Mouse (Mus musculus) embryo, embryonic 11 days (tissue): ENCODE data around the gene Spata21.

Experiments
- DNase-seq: peaks from one replicate; pipeline ENCODE4 v3.0.0-alpha.2; 2015

The Spata21 gene

DNA sequence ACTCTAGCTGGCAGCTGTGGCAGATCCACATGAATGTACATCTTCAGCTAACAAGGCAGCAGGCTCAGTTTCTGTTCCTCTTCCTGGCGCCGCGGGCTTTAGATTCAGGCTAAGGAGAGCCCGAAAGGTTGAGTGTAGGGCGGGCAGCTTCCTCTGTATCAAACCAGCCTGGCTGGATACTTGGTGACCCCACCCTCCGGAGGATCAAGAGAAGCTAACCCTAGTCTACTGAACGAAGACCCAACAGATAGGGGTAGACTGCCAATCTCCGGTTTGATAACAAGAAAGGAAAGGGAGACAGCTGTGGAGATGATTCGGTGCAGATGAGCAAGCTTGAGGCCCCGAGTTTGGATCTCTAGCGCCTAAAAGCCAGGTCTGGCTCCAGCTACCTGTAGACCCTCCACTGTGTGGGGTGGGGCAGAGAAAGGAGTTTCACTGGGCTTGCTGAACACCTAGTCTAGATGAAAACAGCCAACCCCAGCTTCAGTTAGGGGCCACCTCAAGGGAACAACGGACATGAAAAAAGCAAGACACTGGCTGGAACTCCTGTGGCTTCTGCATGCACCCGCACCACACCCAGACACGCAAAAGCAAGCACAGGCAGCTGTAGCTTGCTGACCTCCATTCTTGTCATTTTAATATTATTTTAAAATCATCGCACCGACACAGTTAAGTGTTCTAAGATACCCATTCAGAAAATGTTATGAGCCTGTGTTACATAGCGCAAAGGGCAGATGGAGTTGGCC is 11.2 kb upstream of the Spata21 start:
- no peak for DNase-seq

DNA sequence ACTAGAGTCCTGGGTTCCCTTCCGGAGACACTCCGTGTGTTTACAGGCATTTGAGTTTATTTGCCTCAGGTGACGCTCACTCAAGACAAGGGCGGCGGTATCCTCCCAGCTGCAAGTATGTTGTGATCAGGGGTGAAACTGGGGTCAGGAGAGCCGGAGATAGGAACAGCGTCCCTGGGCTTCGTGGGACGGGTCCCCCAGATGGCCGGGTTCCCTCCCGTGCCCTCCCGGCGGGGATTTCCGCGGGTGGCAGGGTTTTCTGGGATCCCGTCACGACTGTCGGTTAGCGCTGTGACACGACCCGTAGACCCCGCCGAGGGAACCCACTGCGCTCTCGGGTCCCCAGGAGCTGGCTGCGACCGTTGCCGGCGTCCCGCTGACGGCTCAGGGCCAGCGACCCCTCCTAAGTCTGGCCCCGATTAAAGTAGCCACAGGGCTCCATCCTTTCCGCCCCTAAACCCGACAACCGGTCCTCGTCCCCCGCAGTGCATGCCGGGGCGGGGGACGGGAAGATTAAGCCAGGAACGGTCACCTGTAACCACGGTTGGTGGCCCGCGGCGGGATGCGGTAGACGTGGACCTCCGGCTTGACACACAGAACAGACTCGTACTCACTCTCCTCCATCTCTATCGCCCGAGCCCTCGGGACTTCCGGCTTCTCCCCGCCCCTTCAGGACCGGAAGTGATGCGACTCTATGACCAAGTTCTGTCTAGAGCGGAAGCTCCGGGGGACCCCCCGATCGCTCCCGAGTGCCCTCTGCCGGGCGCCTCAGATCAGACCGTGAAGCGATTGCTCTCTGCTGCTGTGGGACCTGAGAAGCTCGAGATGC is 10.2 kb upstream of the Spata21 start, which contains the start of gene Necap2:
TSS of gene Necap2 (minus strand) at position 677 of the 829 bp plus-strand sequence.
- peak; percentile 96 for DNase-seq

DNA sequence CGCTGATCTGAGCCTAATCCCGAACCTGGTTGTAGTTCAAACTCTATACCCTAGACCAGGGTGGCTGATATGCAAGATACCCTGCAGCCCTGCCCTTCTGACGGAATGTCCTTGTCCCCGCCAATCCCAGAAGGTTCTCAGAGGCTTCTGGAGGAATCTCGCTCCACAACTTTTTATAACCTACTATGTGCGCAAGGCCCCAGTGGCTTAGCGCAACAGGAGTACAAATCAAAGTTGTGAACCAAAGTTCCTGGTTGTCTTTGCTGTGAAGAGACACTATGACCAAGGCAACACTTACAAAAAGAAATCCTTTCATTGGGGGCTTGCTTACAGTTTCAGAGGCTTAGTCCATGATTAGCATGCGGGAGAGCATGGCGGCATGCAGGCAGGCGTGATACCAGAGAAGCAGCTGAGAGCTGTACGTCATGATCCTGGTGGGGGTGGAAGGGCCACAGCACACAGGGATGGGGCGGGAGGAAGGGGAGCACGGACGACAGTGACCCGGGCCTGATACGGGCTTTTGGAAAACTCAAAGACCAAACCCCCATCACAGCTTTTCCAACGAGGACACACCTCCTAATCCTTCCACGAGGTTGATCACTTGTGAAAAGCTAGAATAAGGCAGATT is 9.5 kb upstream of the Spata21 start:
- DNase-seq = no peak

DNA sequence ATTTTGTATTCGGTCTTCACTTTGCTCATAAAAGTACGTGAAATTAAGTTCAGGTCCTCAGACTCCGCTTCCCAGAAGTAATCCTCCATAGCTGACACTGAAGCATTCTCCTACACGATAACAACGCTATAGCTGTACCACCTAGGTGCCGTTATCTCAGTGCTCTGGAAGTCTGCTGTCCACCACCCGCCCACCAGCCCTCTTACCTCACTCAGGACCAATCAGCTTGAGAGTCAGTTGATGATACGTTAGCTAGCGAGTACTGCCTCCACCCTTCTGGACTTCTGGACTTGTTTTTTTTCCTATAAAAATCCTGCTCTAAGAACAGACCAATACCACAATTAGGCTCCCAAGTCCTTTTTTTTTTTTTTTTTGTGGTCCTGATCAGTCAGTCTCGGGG is 1.3 kb upstream of the Spata21 start:
- DNase-seq = no peak

DNA sequence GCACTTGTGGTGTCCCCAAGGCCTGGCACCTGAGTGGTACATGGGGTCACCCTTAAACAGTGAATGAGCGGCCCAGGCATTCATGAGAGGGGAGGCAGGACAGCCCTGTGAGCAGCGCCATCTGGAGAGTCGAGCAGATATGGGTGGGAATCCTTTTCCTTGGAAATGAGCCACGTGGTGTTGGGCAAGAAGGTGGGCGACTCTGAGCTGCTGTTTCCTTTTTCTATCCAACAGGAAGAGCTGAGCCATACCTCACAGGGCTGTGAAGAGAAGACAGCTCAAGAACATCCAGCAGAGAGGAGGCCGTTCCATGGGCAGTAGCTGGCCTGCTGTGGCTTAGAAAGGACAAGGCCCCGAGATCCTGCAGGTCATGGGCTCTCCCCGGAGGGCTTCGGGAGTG is 581 bp downstream of the Spata21 start:
- DNase-seq = no peak

DNA sequence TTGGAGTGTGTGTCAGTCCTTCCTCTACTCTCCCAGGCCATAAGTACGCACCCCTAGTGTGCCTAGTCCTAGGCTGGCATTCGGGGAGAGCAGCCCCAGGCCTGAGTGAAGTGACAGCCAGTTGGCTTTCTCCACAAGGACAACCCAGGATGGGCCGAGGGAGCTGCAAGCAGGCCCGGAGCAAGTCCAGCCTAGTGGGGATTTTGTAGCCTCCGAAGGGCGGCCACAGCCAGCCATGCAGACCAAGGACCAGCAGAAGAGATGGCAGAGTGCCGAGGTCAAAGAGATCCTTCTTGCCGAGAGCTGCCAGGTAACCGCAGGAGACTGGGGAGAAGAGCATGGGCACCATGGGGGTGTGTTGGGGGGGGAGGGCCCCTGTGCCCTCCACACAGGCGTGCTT is 6.9 kb downstream of the Spata21 start:
- no peak for DNase-seq

DNA sequence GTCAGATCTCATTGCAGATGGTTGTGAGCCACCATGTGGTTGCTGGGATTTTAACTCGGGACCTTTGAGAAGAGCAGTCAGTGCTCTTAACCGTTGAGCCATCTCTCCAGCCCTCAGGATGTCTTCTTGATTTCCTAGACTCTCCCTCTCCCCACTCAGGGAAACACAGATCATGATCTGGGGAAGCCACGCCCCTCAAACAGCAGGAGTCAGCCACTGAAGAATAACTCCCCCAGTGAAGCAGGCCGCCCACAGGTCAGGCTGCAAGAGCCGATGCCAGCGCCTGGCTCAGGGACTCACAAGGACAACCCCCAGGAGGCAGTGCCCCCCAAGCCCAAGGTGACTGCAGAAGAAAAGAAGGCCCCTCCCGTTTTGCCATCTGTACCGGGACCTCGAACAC is 8.6 kb downstream of the Spata21 start:
- DNase-seq = peak; percentile 41

DNA sequence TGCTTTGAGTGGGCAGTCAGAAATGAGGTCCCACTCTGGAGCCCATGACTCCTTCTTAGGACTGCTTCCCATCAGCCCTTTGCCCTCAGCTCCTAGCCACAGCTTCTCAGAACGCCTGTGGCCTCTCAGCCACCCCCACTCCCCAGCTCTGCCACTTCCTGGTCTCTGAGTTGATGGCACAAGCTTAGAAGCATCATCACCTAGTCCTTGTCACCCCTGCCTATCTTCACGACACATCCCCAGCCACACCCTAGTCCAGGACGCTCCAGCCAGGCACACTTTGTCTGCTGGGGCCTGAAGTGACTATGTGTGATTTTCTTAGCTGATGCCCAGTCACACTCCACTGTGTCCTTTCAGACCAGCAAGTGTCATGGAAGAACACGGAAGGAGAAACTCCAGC is 10.8 kb downstream of the Spata21 start:
- DNase-seq = no peak

DNA sequence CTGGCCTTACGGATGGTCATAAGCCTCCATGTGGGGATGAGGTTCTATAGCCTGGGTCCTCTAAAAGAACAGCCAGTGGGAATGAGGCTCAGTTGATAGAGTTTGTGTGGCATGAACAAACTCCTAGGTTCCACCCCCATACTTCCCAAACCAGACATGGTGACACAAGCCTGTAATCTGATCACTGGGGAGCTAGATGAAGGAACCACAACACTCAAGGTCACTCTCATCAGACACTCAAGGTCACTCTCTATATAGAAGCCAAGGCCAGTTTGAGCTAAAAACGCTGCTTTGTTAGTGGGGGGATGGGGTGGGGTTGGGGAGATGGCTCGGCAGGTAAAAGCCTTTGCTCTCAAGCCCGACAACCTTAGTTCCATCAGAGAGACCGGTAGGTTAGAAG is 11.8 kb downstream of the Spata21 start:
- no peak for DNase-seq

DNA sequence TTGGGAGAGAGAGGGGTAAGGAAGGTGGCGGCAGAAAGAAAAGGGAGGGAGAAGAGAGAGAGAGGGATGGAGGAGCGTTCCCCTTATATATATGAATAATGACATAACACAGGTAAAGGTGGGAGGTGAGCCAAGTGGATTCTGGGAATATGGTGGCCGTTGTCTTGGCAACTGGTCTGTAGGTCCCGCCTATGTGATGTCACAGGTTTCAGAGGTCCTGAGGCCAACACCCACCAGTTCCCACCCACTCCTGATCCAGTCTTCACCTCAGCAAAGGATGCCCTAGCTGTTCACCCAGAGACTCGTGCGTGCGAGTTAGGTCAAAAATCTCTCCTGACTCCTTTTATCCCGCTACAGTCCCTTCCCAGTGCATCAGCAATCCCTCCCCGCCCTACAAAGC is 13.2 kb downstream of the Spata21 start:
- no peak for DNase-seq

DNA sequence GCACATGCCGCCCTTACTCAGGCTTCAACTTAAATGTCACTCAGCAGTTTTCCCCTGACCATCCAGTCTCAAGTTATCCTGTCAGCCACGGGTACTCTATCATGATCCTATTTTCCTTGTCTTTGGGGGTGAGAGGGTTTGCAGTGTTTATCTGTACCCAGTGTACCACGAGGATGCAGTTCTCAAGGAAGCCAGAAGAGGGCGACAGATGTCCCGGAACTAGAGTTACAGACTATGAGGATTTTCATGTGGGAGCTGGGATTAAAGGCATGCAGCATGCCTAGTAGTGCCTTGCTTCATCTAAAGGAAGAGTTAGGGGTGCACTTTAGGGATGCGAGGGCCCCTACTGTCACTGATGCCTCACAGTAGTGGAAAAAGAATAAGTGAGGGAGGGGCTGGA is 13.7 kb downstream of the Spata21 start:
- peak; percentile 25 for DNase-seq

DNA sequence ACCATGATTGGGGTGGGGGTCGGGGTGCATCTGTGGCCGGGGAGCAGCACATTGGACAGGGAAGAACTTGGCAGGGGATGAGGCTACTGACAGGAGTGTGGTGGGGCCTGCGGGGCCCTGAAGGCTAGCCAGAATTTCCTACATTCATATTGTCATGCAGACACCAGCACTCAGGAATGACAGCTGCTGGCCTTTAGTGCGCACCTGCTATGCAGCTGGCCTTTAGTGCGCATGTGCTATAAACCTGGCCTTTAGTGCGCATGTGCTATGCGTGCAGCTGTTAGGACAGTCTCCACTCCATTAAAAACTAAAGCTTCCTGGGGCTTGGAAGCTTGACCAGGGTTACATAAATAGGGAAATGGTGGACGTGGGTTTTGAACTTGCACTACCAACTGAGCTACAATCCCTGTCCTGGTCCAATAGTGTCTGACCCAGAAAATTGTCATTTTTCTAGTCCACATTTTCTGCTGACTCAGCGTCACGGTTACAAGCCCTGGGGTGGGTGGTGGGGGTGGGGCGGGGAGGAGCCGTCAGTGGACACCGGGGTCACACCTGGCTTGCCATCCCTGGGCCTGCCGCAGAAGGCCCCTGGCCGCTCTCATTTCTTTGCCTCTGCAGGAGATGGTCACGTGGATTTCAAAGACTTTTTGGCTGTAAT is 18.5 kb downstream of the Spata21 start:
- DNase-seq = no peak

DNA sequence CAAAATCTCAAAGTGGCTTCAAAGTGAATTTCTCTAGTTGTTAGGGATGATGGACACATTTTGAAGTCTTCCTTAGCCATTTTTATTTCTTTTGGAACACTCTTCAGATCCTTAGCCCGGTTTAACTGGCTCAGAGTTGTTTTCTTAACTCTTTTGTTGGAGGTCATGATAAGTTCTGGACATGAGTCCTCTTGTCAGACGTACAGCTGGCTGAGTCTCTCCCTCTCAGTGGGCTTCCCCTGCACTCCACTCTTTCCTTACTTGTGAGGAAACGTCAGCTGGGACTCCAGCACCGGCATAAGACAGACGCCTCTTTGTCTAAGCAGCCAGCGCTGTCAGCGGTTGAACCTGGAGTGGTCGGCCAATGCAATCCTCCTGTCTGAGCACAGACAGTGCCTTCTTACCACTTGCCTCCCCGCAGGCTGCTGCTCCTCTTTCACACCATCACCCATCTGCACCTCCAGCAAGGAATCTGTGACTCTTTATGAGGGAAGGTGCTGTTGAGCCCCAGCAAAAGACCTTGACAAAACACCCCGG is 20.1 kb downstream of the Spata21 start:
- peak; percentile 46 for DNase-seq

DNA sequence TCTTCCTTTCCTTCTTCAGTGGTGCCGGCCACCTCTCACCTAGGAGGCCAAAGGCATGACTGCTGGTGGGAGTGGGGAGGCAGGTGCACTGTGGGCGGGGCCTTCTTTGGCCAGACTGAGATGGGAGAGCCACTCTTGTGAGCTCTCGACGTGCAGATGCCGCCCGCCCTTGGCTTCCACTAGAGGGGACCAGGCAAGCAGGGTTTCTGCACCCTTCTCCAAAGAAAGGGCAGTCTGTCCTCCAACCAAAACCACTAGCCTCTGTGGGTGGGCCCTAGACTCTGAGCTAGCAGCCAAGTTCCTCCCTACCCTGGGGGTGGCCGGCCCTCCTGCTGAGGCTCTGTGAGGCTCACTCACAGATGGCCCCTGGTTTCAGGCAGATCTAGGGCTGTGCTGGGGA is 25.7 kb downstream of the Spata21 start:
- DNase-seq = no peak

DNA sequence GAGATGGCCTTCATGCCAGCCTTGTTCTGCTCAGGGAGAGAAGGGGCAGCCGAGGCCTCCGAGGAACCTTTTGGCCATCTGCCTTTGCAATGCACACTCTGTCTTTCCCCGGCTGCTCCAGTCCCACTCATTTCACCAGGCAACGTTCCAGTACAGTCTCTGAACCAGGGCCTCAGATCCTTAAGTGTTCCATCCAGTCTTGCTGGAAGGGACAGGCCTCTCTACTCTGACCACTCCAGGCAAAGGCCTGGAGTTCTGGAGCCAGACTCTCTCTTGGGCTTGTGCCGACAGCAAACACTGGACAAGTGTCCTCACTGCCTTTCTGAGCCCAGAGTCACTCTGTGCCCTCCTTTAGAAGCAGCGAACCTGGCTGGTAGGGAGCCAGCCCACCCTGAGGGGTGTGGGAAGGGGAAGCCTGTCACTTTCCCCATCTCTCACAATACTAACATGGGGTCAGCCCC is 26.4 kb downstream of the Spata21 start:
- DNase-seq = no peak

DNA sequence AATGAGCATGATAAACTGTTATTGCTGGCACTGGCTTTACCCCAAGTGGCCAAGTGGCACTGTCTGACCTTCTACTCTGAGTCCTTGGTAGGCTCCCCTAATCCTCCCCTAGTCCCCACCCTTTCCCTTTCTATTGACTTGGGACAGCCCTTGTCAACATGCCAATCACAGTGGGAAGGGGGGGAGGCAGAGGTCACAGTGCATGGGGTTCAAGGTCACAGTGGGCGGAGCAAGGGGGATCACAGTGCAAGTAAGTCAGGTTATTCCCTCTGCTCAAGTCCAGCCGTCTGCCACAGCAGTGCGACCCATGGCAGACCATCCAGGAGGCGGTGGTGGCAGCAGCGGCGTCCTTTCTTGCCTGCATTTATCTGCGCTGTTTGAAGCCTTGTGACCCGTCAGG is 27.3 kb downstream of the Spata21 start:
- no peak for DNase-seq

DNA sequence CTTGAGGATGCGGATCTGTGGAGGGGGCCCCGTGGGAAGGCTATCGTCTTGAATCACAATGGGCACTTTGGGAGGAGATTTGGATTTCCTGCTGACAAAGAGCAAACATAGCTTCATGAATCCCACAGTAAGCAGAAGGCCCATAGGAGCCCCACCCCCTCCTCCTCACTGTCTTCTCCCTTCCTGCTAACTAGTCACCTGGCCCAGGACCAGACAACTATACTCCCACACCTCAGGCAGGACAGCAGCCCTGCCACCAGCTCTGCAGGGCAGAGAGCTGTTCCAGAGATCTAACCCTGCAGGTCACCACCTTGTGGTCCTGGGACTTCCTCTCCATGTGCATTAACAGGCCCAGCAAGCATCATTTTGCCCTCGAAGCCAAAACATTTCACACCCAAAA is 30.6 kb downstream of the Spata21 start:
- DNase-seq = no peak

DNA sequence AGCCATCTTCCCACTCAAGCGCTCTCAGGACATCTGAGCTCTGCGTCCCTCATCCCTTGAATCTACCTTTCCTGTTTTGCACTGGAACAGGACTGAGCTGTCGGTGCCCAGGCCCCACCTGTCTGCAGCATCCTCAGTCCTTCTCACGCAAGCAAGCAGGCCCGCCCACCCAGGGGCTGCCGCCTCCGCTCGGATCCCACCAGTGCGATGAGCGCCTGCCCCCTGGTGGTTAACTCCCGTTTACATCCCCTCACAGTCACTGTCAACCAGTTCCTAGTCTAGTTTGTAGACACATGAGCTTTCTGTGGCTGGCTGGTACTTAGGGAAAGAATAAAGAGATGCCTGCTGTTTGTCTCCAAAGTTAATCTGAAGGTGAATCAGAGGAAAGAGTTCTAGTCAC is 32.6 kb downstream of the Spata21 start:
- peak; percentile 85 for DNase-seq

DNA sequence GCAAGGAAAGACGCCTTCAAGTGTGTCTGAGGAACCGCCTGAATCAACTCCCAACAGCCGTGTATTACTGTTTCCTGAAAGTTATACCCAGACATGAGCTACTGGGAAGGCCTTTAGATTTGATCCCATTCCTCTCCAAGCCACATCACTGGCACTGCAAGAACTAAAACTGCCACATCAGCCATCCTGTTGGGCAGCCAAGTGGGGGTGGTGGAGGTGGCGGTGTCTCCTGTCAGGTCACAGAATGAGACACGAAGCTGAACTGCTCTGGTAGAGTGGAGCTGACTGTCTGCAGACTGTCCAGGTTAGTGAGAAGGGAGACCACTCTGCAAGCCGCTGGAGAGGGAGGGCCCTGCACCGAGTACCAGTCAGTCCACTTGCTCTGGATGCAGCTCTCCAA is 34.5 kb downstream of the Spata21 start:
- no peak for DNase-seq

DNA sequence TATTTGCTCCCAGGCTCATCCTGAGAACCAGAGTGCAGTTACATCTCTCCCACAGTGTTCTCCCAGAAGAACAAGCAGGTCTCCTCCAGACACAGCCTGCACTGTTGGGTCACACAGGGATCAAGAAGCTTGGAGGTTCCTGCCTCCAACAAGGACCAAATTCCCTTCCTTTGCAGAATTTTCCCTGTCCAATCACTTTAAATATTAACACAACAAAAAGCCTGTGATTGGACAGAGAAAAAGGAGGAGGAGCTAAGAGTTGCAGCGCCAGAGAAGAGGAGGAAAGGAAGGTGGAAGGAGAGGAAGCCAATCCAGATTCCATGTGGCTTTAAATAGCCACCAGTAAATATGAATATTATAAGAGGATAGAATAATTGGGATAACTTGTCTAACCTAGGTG is 34.9 kb downstream of the Spata21 start:
- DNase-seq = no peak

DNA sequence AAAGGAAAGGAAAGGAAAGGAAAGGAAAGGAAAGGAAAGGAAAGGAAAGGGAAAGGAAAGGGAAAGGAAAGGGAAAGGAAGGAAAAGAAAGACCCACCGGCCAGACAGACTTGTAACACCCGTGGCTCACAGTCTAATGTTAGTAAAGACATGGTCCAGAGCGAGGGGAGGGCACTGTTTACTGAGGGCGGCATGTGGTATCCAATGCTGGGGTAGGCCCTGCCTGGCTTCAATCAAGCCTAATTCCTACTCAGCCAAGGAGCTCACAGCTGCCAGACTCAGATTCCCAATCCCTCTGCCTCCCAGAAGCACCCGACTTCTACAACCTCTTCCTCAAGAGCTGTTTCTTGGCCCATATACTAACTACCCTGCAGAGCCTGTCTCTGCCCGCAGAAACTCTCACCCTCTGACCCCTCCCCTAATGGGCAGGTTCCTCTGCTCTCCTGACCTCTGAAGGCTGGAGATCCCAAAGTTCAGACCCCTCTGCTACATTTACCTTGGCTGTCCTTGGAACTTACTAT is 41.1 kb downstream of the Spata21 start:
- DNase-seq = no peak

DNA sequence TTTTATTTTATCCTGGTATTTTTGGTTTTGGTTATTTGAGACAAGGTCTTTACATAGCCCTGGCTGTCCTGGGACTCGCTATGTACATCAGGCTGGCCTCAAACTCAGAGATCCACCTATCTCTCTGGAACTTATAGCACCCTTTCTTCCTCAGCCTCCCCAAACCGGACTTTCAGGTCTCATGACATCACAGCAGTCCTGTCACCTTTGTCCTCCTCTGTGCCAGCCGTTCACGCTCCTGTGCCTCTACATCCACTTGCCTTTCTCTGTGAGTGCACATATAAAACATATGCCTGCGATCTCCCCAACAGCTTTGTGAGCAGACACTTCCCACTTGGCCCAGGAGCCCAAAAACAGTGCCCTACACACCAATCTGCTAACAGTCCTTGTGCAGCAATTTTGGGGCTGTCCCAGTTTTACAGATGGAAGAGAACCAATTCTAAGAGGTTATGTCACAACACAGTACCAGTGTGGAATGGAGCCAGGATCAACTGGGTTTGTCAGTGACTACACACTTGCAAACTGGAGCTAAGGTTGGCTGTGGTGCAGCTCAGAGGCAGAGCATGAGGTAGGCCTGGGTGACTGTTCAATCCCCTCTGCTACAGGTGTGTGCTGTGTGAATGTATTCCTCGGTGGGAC is 42.7 kb downstream of the Spata21 start:
- DNase-seq = no peak
